Mouse (Mus musculus): ENCODE data around the gene Dpp7. TPM values are rescaled to one million over a fixed set of nuclear protein-coding genes. Genes with fewer than 3 reads are reported as not detected.

Dpp7 gene
- total RNA-seq (2023) = 13.5 and 19.6 TPM in 2 replicates

DNA sequence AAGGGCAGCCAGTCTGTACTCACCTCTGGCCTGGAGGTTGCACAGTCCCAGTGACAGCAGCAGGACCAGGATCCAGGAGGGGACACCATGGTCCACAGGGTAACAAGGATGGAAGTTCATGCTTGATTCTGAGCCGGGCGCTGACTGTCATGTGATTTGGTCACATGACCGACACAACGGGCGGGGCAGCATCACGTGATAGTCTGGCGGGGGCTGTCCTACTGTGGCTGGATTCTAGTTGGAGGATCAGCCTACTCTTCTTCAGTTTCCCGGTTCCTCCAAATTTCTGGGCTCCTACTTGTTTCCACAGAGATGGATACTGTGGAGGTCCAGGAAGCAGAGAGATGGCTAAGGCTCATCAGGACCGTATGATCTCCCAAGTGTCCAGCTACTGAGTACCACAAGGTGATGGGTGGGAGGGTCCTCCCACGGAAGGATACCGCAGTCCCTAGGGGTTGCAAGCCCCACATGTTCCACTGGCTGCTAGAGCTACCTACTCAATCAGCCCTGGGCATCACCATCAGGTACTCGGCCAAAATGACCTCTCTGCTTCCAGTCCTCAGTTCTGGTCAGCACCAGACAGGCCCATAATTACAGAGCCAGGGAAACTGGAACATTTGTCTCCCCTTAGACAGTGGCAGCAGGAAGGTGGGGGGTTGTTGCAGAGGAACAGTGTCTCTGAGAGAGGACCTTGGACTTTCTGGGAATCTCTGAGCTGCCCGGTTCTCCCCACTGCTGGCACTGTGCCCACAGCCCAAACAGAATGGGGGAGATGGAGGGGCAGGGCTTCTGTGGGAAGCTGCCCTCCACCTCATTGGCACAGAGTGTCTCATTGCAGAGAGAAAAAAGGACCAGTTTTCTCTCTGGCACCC is at the start of gene Dpp7:
Gene Dpp7 (minus strand): TSS at position 152 of the 872 bp plus-strand sequence.

DNA sequence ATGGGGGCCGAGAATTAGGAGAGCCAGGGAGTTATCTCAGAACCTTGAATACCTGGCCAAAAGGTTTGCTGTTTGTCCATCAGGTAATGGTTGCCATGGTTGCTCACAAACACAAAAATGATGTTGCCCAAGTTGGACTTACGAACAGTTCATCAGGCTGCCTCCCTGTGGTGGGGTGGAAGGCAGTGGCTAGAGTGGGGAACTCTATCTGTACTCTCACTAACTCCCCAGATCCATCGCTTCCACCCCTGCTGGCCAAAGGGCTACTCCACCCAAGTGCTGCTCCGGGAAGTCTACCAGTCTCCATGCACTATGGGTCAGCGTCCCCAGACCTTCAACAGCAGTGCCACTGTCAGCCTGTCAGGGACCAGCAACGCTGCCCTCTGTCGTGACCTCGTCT is 42.9 kb upstream of the Dpp7 start, which contains the start of gene Npdc1:
Gene Npdc1 (plus strand): TSS at position 301 of the 400 bp plus-strand sequence.

DNA sequence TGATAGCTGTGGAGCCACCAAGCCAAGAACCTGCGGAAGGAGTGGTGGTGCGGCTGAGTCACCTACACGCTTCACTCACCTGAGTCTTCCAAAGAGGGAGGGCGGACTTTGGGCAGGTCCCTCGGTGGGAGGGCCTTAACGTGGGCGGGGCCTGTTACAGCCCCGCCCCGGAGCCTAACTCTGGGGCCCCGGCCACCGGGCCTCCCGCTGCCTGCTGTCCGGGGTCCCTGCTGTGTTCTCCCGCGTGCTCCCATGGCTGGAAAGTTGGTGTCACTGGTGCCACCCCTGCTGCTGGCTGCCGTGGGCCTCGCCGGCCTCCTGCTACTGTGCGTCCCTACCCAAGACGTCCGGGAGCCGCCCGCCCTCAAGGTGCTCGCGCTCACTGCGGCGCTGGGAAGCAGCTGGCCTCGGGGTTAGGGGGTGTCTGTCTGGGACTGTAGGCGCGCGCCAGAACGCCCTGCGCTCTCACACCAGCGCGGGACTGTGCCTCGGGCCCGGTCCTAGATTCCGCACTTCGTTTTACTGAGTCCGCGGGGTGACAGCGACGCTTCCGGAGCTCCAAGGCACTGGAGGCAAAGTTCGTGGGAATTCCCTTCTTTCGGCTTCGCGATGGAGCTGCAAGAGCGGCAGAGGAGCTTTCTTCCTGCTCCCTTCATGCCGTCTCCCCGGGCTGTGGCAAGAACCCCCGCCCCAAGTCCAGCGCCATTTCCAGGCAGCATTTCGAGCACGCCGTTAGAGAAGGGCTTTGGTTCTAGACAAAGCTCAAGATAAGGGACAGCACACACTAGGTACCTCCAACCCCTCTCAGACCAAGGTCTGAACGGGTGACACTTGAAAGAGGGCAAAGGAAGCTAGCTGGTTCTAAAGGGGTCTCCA is 39.8 kb upstream of the Dpp7 start, which contains the start of gene Entpd2:
Gene Entpd2 (plus strand): TSS at position 154 of the 876 bp plus-strand sequence.

DNA sequence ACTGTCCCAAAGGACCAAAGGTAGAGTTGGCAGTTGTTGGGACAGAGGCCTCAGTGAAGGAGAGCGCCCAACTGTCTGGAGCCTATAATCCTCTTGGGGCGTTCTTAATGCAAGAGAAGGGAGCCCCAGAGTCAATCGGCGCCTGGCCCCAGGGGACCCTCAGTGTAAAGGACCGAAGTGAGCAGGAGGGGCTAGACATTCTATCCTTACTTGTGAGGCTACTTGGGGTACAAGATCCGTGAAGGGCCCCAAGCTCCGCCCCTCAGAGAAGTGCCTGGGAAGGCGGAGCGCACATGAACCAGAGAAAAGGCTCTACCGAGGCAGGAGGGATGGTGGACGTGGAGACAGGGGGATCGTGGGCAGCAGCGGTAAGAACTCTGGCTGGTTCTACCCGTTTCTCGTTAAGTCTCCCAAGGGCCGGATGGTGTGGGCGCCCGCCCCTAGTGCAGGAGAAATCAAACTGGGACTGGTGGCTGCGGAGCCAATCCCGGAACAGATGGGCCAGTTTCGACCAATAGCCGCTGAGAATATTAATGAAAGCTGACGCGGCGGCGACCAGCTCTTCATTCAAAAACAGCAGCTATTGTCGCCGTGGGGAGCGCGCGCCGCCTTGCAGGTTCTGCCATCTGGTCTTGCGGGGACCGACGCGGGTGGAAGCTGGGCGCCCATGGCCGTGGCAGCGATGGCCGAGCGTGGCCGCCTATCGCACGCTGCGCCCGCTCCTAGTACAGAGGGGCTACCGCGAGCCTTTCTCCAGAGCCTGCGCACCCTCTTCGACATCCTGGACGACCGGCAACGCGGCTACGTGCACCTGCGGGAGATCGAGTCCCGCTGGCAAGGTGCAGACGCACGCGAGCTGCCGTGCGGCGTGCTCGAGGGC is 15.8 kb upstream of the Dpp7 start, which contains the start of gene Sapcd2:
Gene Sapcd2 (plus strand): TSS at position 558 of the 880 bp plus-strand sequence.

GRCm38 (mm10) chr2:25365091-25365761 is 9.1 kb upstream of the Dpp7 start, which contains the start of gene Uap1l1:
TSS of gene Uap1l1 (minus strand) at chr2:25365682.

GRCm38 (mm10) chr2:25332286-25333160 is 23.6 kb downstream of the Dpp7 start, which contains the start of gene Man1b1:
TSS of gene Man1b1 (plus strand) at chr2:25332338.

DNA sequence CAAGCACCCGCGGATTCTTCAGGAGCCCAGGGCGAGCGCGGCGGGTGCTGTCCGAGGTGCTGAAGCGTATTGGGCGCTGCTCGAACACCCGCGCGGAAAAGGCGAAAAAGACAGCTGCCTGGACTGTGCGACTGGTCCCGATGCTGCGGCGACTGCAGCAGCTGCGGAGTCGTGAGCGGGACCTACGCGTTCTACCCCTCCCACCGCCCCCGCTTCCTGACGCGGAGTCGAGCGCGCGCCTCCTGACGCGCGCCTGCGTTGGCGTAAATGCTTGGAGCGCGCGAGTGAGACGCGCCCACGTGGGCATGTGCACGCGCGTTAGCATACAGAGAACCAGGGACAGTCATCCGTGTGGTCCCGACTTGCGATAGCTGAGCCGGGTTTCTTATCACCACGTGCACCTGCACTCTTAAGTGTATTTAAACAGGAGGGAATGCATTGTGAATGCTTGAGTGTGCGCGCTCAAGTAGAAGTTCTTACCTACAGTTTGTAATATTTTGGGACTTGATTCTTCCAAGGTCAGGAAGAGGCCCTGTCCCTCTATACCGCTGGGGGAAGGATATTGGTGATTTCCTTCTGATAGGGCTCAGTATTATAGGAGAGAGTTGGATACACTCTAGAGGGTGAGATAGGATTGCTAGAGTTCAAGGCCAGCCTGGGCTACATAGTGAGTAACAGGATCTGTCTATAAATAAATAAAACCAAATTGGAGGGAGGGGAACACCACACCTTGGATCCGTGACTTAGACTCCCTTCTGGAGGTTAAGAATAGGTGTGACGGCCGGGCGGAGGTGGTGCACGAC is 37.0 kb downstream of the Dpp7 start, which contains the start of gene Grin1:
Gene Grin1 (minus strand): TSS at position 217 of the 803 bp plus-strand sequence.

Other genes starting within 250 kb of the Dpp7 start
- gene Nrarp, start 175.6 kb downstream of the Dpp7 start, total RNA-seq (2023) = 0.47 and 0.79 TPM in 2 replicates
- gene Tor4a, start 159.5 kb downstream of the Dpp7 start, total RNA-seq (2023) = 33.2 and 33.9 TPM in 2 replicates
- 40.8 and 59.3 TPM in 2 replicates for gene Nelfb, start 144.9 kb downstream of the Dpp7 start, total RNA-seq (2023)
- not detected in 2 replicates for gene Stpg3, start 141.7 kb downstream of the Dpp7 start, total RNA-seq (2023)
- gene Fam166a, start 137.6 kb downstream of the Dpp7 start, total RNA-seq (2023) = not detected in 2 replicates
- 227 and 252 TPM in 2 replicates for gene Tubb4b, start 131.7 kb downstream of the Dpp7 start, total RNA-seq (2023)
- gene Slc34a3, start 122.0 kb downstream of the Dpp7 start, total RNA-seq (2023) = not detected in 2 replicates
- gene Rnf224, start 119.6 kb downstream of the Dpp7 start, total RNA-seq (2023) = not detected in 2 replicates
- gene Rnf208, start 114.1 kb downstream of the Dpp7 start, total RNA-seq (2023) = 0.57 TPM in 1 of 2 replicates, not detected in the other
- gene Cysrt1, start 113.9 kb downstream of the Dpp7 start, total RNA-seq (2023) = not detected in 2 replicates
- gene AL732309.1, start 109.5 kb downstream of the Dpp7 start, total RNA-seq (2023) = 3.1 and 5.6 TPM in 2 replicates
- gene Tmem203, start 100.9 kb downstream of the Dpp7 start, total RNA-seq (2023) = 18.5 and 30.7 TPM in 2 replicates
- gene Tprn, start 93.7 kb downstream of the Dpp7 start, total RNA-seq (2023) = 7.5 and 9.1 TPM in 2 replicates
- gene Ssna1, start 83.9 kb downstream of the Dpp7 start, total RNA-seq (2023) = 52.4 and 52.7 TPM in 2 replicates
- gene Anapc2, start 83.9 kb downstream of the Dpp7 start, total RNA-seq (2023) = 71.6 and 79.3 TPM in 2 replicates
- gene Tmem210, start 68.2 kb downstream of the Dpp7 start, total RNA-seq (2023) = not detected in 2 replicates
- not detected in 2 replicates for gene Lrrc26, start 66.4 kb downstream of the Dpp7 start, total RNA-seq (2023)
- gene Grin1, start 37.2 kb downstream of the Dpp7 start, total RNA-seq (2023) = not detected in 2 replicates
- 30.4 and 42.8 TPM in 2 replicates for gene Man1b1, start 24.0 kb downstream of the Dpp7 start, total RNA-seq (2023)
- 24.2 and 29.5 TPM in 2 replicates for gene Uap1l1, start 9.3 kb upstream of the Dpp7 start, total RNA-seq (2023)
- 8.6 and 10.6 TPM in 2 replicates for gene Sapcd2, start 16.0 kb upstream of the Dpp7 start, total RNA-seq (2023)
- not detected in 2 replicates for gene Entpd2, start 39.5 kb upstream of the Dpp7 start, total RNA-seq (2023)
- gene Npdc1, start 43.0 kb upstream of the Dpp7 start, total RNA-seq (2023) = not detected in 2 replicates
- gene Fut7, start 66.9 kb upstream of the Dpp7 start, total RNA-seq (2023) = 10.7 and 13.7 TPM in 2 replicates
- 19.6 and 21.3 TPM in 2 replicates for gene Abca2, start 72.3 kb upstream of the Dpp7 start, total RNA-seq (2023)
- not detected in 2 replicates for gene Clic3, start 100.5 kb upstream of the Dpp7 start, total RNA-seq (2023)
- 43.8 and 56.9 TPM in 2 replicates for gene Paxx, start 104.7 kb upstream of the Dpp7 start, total RNA-seq (2023)
- not detected in 2 replicates for gene Ptgds, start 113.7 kb upstream of the Dpp7 start, total RNA-seq (2023)
- not detected in 2 replicates for gene Lcn12, start 137.6 kb upstream of the Dpp7 start, total RNA-seq (2023)
- 25.8 and 26.4 TPM in 2 replicates for gene Fbxw5, start 144.4 kb upstream of the Dpp7 start, total RNA-seq (2023)
- gene C8g, start 145.4 kb upstream of the Dpp7 start, total RNA-seq (2023) = 1.2 TPM in 1 of 2 replicates, not detected in the other
- gene Traf2, start 190.6 kb upstream of the Dpp7 start, total RNA-seq (2023) = 20.3 and 26.7 TPM in 2 replicates
- gene Edf1, start 201.5 kb upstream of the Dpp7 start, total RNA-seq (2023) = 56.8 and 74.8 TPM in 2 replicates
- 0.11 and 0.13 TPM in 2 replicates for gene Mamdc4, start 218.5 kb upstream of the Dpp7 start, total RNA-seq (2023)
- 5.6 and 6.0 TPM in 2 replicates for gene Phpt1, start 218.9 kb upstream of the Dpp7 start, total RNA-seq (2023)
- 1.6 TPM in 1 of 2 replicates, not detected in the other for gene Ajm1, start 225.4 kb upstream of the Dpp7 start, total RNA-seq (2023)